Mouse (Mus musculus) ZHBTc4 (cell line): ENCODE measurements around the gene Nt5m.

Experiments used
- DNase-seq: peaks from one replicate; pipeline ENCODE4 v3.0.0-alpha.2; 2011; ENCODE audit warnings: low read depth, low spot score

Gene Nt5m

GRCm38 (mm10) chr11:59839459-59840126 is 346 bp downstream of the Nt5m start, which contains the start of gene Cops3:
Gene Cops3, minus strand, starts transcription at chr11:59839838.
- DNase-seq, result peak; percentile 99

GRCm38 (mm10) chr11:59846311-59846710 is 7.1 kb downstream of the Nt5m start:
- DNase-seq, result peak; percentile 63

GRCm38 (mm10) chr11:59847131-59847530 is 7.9 kb downstream of the Nt5m start:
- DNase-seq, result peak; percentile 94

DNA sequence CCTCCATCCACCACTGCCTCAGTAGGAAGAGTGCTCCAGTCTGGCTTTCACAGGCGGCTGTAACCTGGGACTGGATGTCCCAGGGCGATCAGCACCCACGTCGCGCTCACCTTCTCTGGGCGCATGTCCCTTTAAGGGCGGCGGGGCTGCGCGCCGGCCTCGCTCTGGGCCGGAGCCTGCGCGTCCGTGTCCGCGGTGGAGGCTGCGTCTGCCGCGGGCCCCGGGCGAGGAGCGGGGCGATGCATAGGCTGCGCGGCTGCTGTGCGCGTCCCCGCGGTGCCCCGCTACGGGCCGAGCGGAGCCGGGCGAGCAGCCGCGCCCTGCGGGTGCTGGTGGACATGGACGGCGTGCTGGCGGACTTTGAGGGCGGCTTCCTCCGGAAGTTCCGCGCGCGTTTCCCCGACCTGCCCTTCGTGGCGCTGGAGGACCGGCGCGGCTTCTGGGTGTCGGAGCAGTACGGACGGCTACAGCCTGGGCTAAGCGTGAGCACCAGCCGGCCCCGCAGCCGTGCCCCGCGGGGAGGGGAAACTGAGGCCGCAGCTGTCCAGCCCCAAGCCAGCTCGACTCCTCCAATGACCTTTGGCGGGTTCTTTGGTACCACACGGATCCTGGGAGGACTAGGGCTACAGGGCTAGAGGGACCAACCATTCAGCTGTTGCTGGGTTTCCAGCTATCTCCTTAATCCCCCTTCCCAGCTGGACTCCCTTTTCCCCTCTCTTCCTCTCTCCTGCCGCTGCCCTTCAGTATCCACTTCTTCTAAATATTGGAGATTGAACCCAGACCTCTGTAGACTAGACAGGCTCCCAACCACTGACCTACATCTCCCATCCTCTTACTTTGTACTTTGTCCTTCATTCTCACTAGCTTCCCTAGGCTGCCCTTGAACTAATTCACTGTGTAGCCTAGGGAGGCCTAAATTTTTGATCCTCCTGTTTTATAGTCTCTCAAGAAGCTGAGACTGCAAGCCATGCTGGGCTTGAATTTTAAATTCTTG is 8.9 kb downstream of the Nt5m start:
- peak; percentile 66 for DNase-seq

GRCm38 (mm10) chr11:59852865-59853264 is 13.6 kb downstream of the Nt5m start:
- peak; percentile 68 for DNase-seq

- no peak for DNase-seq
Observed at GRCm38 (mm10) chr11:59860467-59860866, 21.2 kb downstream of the Nt5m start.

DNA sequence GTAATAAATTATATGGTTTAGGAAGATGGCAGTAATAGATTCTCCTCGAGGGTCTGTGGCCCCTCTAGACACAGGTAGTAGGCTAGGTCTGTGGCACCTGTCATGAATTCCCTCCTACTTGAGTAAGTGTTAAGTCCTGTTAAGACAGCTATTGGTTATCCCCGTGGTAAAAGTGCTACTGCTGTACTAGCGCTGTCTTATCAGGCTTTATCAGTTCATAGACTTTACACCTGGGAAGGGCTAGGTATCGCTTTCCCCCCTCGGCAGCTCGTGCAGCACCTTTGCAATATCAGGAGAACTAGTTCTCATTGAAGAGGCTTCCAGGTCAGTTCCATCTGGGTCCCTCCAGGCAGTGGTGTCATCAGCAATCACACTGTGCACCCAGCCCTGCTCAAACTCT is 25.1 kb downstream of the Nt5m start:
- DNase-seq, result no peak

DNA sequence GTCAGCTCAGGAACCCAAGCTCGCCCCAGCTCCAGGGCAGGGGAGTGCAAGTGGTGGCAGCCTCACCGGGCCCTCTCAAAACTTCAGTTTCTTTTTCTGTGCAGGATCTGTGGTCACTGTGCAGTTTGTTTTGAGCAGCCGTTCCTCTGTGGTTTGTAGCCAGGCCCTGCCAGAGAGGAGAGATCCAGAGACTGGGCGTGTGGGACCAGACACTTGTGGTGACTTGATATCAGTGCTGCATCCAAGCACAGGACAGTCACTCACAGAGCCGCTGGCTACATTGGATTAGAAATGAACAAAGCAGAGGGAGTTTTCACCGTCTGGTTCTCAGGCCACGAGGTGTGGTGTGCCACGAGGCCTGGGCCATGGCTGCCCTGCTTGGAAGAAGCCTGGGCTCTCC is 32.9 kb downstream of the Nt5m start:
- no peak for DNase-seq

DNA sequence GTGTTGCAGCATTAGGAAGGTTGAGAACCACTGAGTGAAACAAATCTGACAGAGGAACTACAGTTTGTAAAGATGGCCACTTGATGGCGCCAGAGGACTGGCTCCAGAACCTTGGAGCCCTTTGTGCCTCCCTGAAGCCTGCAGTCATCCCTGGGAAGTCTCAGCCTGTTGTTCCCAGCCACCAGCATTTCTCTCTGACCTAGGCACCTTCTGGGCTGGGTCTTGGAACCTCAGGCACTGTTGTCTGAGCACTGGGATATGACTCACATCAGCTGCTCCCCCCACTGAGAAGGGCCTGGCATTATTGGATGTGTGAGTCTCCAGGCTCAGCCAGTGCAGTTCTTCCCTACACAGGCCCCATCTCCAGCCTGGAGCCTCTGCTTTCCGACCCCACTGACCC is 40.8 kb downstream of the Nt5m start:
- DNase-seq, result peak; percentile 89

DNA sequence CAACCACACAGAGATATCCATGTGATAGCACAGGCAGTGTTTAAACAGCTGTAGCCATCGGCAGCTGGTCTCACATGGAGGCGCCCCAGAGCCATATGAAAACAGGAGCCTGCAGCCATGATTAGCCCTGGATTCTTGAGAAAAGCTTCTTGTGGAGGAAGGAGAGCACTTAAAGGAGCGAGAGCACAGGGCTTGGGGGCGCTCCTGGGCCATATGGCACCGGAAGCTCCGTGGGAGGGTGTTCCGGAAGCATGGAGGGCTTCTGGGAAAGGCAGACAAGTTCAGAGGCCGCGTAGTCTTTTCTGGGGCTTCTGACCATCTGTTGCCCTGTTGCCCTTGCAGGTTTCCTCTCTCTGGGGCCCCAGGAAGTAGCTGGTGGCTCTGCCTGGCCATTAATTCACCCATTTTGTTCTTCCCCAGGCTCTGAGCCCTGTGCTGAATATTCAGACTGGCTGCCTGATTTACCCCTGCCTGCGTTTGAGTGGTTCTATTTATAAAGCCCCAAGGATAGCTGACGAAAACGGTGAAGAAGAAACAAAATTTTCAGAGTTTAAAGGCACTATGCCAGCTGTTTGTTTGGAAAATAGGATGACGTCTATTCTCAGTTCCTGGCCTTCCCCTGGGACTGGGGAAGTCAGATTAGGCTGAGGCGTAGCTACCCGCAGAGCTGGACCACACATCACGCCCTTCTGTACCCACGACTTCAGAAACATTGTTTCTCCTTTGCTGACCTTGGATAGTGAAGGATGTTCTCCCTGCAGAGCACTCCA is 46.2 kb downstream of the Nt5m start:
- peak; percentile 25 for DNase-seq

GRCm38 (mm10) chr11:59886952-59887351 is 47.7 kb downstream of the Nt5m start:
- no peak for DNase-seq

GRCm38 (mm10) chr11:59888151-59888550 is 48.9 kb downstream of the Nt5m start:
- DNase-seq, result peak; percentile 30

DNA sequence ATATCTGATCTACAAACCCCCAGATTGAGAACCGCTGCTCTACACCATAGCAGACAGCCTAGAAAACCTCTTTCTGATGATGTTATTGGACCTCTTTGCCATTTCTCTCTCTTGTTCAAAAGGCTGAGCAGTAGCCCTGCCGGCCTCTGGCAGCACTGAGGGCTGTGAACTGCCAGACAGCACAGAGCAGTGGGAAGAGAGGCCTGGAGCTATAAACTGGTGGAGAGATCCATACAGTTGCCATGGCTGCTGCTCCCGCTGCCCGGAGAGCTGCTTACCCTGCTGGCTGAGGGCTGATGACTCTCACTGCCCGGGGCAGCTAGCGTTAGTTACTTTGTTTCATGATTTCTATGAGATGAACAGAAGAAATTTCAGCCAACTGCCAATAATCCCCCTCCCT is 52.6 kb downstream of the Nt5m start:
- no peak for DNase-seq

DNA sequence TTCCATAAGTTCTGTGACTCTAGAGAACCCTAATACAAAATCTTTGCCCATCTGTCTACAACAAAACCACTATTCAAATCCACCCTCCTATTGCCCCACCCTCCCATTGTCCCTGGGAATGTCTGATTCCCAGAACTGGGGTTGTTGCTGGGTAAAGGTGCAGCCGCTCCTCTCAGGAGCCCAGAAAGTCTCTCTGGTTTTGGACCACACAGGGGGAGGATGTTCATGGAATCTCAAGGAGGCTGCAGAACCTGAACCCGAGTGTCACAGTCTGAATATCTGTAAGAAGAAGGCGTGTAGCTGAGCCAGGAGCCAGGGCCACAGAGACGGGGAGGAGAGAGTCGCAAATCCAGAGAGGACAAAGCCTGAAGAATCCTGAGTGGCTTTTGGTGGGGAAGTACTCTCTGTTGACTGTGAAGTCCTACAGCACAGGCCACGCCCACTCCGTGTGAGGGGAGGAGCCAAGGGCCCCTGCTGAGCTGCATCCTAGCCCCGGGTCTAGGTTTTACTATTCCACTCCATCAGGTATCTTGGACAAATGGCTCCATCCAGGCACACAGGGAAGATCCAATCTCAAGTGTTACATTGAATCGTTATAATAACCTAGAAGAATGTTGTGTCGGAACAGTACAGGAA is 54.0 kb downstream of the Nt5m start:
- DNase-seq, result peak; percentile 92

- DNase-seq, result no peak
Observed at GRCm38 (mm10) chr11:59894916-59895315, 55.7 kb downstream of the Nt5m start.

DNA sequence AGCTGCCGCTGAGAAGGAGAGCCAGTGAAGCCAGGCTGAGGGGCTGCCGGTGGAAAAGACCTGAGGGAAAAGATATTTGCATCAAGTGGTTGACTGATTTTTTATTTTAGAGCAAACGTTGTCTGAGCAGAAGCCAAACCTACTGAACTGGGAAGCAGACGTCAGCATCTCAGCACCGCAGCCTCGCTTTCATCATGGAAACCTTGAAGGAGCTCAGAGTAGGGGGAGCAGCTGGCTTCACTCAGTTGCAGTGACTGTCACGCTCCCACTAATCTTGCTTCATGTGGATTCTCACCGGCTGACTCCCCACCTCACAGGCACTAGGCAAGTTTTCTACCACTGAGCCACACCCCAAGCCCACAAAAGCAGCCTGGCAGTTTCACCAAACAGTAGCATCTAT is 56.1 kb downstream of the Nt5m start:
- no peak for DNase-seq

DNA sequence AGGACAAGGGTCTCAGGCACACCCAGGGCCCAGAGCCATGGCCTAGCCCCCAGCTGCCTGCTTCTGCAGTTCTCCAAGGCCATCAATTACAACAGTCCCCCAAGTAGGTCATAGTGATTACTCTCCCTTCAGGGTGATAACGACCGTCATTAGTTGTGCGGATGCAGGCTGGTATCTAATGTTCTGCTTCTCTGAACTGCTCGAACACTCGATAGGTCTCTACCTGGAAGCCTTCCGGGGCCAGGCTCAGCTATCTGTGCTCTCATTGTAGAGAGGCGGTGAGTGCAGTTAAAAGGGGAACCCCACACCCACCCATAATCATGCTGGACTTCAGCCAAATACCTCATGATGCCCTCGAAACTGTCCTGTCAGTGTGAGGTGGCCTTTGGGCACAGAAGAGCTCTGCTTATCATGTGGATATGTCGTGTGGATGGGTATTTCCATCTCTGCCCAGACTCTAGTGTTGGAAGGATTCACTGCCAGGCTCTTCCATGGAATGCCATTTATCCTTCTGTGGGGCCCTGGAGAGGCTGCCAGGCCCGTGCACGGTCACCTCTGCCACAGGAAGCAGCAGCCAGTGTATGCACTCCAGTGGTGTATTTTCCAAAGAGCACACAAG is 58.8 kb downstream of the Nt5m start:
- DNase-seq, result no peak

DNA sequence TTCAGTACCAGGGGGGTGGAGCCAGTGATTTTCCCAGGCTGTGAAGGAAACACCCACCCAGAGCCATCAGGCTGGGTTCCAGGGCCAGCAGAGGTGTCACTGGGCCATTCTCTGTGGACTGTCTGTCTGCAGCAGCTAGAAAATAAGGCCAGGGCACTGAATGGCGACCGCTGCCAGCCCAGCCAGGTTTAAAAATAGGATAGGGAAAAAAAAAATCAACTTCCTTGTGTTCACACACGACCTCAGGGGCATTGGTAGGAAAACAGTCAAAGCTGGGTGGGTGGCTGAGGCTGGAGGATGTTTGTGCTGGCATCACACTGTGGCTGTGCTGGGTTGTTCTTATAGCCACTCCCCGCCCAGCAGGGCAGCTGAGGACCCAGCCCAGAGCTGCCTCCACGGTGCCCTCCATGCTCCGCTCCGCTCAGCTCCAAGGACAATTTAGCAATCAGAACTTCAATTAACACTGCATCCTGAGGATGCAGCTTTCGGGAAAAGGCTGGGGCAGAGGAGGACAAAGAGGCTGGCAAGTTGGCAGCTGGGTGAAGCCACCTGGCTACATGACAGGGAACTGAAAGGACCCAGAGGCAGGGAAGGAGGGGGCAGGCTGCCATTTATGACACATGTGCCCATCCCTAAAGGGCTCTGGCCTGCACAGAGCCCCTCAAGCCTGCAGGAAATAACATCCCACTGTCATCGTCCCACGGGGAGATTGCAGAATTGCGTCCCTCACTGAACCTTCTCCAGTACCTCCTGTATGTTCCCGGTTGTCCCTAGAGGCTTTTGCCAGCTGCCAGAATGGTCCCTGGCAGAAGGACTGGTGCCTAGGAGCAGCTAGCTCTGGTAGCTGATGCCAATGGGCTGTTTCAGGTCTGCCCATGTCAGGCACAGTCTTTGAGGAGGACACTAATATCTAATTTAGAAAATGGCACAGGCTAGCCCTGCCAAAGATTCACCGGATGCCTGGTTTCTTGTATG is 60.8 kb downstream of the Nt5m start:
- no peak for DNase-seq

GRCm38 (mm10) chr11:59900995-59901394 is 61.7 kb downstream of the Nt5m start:
- no peak for DNase-seq
